Mouse (Mus musculus) spleen, adult 2 months (tissue): ENCODE measurements around the gene Polr1b.

ENCODE experiments used
- CTCF ChIP-seq: fragments of 200-500 bp; IDR thresholded peaks from 2 replicates; pipeline ENCODE4 v1.5.1; 2011; ENCODE audit warnings: mild to moderate bottlenecking, inconsistent platforms; ENCODE audit not compliant: insufficient read depth, insufficient read length, insufficient replicate concordance; ENCODE audit errors: extremely low read depth
- POLR2A ChIP-seq: fragments of 200-500 bp; IDR thresholded peaks from 2 replicates; pipeline ENCODE4 v1.6.1; 2011; ENCODE audit warnings: low read depth, low read length, inconsistent platforms

GRCm38 (mm10) chr2:129112924-129113323 is 12.1 kb downstream of the Polr1b start:
- TF ChIP-seq CTCF: no peak
- TF ChIP-seq POLR2A: no peak
